Mouse (Mus musculus) induced T-regulatory cell, adult 2 months (primary cell): ENCODE results near the gene Tmem161a.
"Not testable (repeated sequence)": the region's sequence is repeated elsewhere in the genome, so short reads cannot be mapped to it uniquely, and the experiment has no call there.

ENCODE experiments used
- DNase-seq: peaks from one replicate; pipeline ENCODE4 v3.0.0-alpha.2; 2012; ENCODE audit warnings: low read depth

The Tmem161a gene

DNA sequence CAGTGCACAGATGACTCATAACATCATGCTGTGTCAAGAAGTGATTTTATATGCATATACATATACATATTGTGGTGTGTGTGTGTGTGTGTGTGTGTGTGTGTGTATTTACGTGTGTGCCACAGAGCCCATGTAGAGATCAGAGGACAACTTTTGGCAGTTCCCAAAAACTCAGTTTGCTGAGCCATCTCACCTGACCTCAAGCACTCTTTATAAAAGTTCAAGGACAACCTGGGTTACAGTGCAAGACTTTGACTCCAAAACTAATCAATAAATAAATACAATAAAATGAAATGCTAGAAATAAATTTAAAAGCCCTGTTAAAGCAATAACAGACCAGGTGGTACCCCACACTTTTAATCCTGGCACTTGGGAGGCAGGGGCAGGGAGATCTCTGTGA, 39.1 kb downstream of the Tmem161a start:
- peak; percentile 23 for DNase-seq

- DNase-seq: no peak
Measured at GRCm38 (mm10) chr8:70211726-70212111, 39.6 kb downstream of the Tmem161a start.

DNA sequence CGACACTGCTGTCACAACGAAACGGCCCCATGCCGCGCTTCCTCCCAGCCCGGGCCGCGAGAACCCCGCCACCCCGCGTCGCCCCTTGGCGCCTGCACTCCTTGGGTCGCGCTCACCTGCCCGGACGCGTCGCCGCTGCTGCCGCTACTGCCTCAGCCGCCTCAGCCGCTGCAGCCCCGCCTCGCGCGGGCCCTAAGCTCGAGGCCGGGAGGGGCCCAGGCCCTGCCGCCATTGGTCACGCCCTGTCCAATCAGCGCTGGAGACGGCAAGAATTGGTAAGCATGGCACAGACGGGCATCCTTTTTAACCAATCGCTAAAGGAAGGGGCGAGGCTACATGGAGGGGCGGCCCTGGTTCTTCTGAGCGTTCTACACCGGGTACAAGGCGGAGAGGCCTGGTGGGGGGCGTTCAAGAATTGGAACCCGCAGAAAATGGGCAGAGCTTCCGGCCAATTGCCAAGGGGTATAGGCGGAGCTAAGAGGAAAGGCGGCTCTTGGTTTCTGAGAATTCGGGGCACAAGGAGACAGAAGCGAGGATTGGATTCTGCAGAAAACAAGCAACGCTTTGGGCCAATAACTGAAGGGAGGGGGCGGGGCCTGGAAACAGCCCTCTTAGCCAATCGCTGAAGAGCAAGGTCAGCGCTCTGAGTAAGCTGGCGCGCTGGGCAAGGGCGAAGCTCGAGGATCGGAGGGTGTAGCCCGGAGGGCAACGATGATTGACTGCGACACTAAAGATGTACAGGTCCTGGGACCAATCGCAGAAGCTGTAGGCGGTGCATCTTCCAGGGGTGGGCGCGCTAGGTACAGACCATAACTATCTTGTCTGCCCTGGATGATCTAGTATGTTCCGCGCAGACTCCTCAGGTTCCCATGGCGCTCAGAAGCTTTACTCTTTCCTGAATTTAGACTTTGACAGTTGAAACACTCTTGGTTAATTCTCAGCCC, 40.2 kb downstream of the Tmem161a start, which contains the start of gene Slc25a42:
Slc25a42 (minus strand) TSS at position 194 of the 944 bp plus-strand sequence.
- peak; percentile 99 for DNase-seq

DNA sequence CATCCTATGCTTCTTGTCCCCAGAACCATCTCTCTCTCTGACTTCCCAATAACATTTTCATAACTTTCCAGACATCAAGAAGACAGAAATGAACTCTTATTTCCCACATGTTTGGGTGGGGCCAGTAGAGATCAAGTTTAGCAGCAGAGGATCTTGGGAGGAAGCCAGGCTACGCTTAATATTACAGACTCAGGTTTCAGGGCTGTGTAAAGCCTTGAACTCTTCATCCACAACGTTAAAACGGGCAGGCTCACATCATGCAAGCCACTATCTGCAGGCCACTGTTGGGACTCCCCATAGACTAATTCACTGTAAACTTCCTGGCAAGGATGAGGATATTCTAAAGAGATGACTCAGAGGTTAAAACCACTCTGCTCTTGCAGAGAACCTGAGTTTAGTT, 42.3 kb downstream of the Tmem161a start:
- peak; percentile 10 for DNase-seq

GRCm38 (mm10) chr8:70215092-70215491, 42.9 kb downstream of the Tmem161a start:
- peak; percentile 14 for DNase-seq

DNA sequence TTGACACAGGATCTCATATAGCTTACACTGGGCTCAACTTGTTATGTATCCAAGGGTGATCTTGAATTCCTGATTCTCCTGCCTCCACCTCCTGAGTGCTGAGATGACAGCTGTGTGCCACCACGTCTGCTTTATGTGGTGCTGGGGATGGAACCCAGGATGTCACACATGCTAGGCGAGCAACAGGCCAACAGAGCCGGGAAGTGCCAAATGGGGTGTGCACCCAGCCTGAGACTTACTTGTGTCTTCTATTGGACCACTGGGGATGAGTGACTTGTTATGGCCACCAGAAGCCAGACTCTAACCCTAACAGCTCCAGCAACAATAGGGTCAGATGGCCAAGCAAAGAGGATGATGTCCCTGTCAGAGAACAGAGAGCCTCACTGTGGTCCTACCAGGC, 44.0 kb downstream of the Tmem161a start:
- not testable (repeated sequence) for DNase-seq

DNA sequence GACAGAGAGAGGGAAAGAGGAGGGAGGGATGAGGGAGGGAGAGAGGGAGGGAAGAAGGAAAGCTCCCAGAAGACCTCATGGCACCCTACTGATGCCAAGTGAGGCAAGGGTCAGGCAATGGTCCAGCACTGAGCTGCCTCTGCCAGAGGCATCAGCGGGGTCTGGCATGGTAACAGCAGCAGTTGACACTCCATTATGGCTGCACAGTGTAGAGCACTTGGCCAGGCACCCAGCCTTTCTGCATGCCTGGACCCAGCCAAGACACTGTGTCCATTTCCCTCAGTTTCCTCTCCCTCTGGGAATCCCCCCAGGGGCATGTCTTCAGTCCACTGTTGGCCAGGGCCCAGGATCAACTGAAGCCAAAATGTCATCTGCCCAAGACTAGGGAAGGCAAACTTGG, 44.4 kb downstream of the Tmem161a start:
- no peak for DNase-seq

- no peak for DNase-seq
Measured at GRCm38 (mm10) chr8:70217441-70217840, 45.3 kb downstream of the Tmem161a start.

- DNase-seq: no peak
Measured at GRCm38 (mm10) chr8:70219107-70219684, 47.0 kb downstream of the Tmem161a start.

DNA sequence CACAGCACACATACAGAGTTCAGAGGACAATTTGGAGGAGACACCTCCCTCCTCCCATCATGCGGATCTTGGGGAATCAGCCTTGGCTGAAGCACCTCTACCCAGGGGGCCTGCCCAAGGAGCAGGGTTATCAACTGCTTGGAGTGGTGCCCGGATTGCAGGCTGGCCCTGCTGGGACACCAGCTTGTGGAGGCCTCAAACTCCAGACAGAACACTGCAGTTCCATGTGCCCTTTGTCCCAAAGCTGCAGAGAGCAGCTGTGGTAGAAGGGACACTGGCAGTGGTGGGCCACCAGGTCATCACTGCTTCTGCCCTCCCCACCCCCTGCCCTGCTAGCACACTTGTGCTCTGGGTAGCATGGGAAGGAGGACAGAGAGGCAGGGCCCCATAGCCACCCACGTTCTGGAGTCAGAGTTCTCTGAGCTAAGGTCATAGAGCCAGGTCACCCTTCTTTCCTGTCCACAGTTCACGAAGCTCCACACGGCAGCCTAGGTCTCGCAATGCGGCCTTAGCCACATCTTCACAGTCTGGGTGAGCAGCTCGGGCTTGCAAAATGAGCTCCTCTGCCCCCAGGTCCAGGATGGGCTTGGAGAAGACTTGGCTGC, 48.2 kb downstream of the Tmem161a start:
- no peak for DNase-seq

- no peak for DNase-seq
Measured at GRCm38 (mm10) chr8:70220911-70221310, 48.8 kb downstream of the Tmem161a start.

- no peak for DNase-seq
Measured at GRCm38 (mm10) chr8:70222041-70222440, 49.9 kb downstream of the Tmem161a start.

DNA sequence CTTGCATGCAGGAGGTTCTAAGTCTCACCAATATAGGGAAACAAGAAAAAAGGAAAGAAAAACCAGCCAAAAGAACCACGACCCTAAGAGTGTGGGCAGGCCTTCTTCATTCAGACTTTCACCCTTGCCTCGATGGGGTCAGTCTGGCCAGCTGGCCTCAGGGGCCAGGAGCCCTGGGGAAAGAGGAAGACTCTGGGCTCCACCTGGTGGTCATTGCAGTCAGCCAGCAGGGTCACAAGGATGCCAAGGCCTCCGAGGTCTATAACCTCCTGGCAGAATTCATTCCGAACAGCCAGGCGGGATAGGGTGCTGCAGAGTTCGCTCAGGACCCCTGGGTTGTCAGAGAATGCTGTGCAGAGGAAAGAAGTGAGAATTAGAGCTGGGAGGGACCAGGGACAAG, 51.2 kb downstream of the Tmem161a start:
- peak; percentile 25 for DNase-seq

DNA sequence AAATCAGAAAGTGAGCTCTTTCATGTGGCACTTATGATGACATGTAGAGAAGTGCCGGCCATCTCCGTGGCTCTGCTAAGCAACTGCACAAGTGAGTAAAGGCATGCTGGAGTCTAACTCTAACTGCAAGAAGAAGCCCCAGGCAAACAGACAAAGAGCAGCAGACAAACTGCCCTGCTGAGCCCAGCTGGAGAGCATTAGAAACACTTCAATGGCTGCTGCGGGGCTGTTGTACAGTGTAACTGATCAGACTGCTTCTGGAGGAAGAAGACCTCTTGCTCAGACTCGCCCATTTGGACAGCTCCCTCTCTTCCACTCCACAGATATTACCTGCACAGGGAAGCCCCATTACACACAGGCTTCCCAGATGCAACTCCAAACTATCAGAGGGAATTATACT, 55.8 kb downstream of the Tmem161a start:
- no peak for DNase-seq

GRCm38 (mm10) chr8:70230837-70231236, 58.7 kb downstream of the Tmem161a start:
- no peak for DNase-seq
